Mouse (Mus musculus): ENCODE data around the gene Tubb4b. TPM values are rescaled to one million over a fixed set of nuclear protein-coding genes. Genes with fewer than 3 reads are reported as not detected.
A peak's percentile ranks its signal among the peaks of the same experiment; 100 is the strongest.

Gene Tubb4b
- polyA plus RNA-seq, 1 experiment = 359 TPM

- H3K36me3 ChIP-seq (ENCODE audit: control insufficient read depth, insufficient read depth) = no peaks in the 10 kb centered on the region
- H3K4me3 ChIP-seq = no peak overlapping the region
- no peak for TF ChIP-seq MAX (IDR thresholded peaks at IDR 0.05; ENCODE audit: low read depth)
- TF ChIP-seq CEBPB (IDR thresholded peaks at IDR 0.05; ENCODE audit: insufficient read depth, poor library complexity, severe bottlenecking) = no peak
- TF ChIP-seq MYOD1 (IDR thresholded peaks at IDR 0.05; ENCODE audit: control insufficient read depth in 1 of 3, insufficient read length in 2 of 3, low read depth in 2 of 3) = no peak
- TF ChIP-seq E2F4 (IDR thresholded peaks at IDR 0.05; ENCODE audit: insufficient read depth) = no peak
- no peak for TF ChIP-seq USF1 (IDR thresholded peaks at IDR 0.05; ENCODE audit: low read depth)
- no peak for TF ChIP-seq SRF (IDR thresholded peaks at IDR 0.05; ENCODE audit: control insufficient read depth, insufficient read length, low read depth)
- TF ChIP-seq REST (IDR thresholded peaks at IDR 0.05; ENCODE audit: insufficient read depth, insufficient read length) = no peak
- no peak for TF ChIP-seq POLR2A (IDR thresholded peaks at IDR 0.05; ENCODE audit: insufficient read length, low read depth)
- no peak for TF ChIP-seq TCF3 (IDR thresholded peaks at IDR 0.05; ENCODE audit: insufficient read length, low read depth)
- TF ChIP-seq MYOG (IDR thresholded peaks at IDR 0.05; ENCODE audit: control insufficient read depth in 1 of 3, insufficient read depth in 1 of 3, insufficient read length in 2 of 3, low read depth in 2 of 3) = no peak
- no peak for TF ChIP-seq POLR2AphosphoS2 (IDR thresholded peaks at IDR 0.05; ENCODE audit: insufficient read length, low read depth)
- no peak for TF ChIP-seq TCF12 (IDR thresholded peaks at IDR 0.05; ENCODE audit: insufficient read depth, poor library complexity, severe bottlenecking)
Measured at GRCm38 (mm10) chr2:25240723-25241437, 16.4 kb upstream of the Tubb4b start.

GRCm38 (mm10) chr2:25240310-25240709 is 15.8 kb upstream of the Tubb4b start:
- H3K36me3 ChIP-seq (ENCODE audit: control insufficient read depth, insufficient read depth) = no peaks in the 10 kb centered on the region
- no peak overlapping the region for H3ac ChIP-seq (ENCODE audit: control insufficient read depth, insufficient read length)
- H3K27me3 ChIP-seq (ENCODE audit: control insufficient read depth, insufficient read depth, insufficient read length) = peaks cover 33% of the 10 kb centered on the region
- H3K79me2 ChIP-seq (ENCODE audit: control insufficient read depth, insufficient read depth) = no peaks in the 10 kb centered on the region
- no peak overlapping the region for H3K4me3 ChIP-seq
- TF ChIP-seq MAX (IDR thresholded peaks at IDR 0.05; ENCODE audit: low read depth) (no peak), TCF3 (IDR thresholded peaks at IDR 0.05; ENCODE audit: insufficient read length, low read depth) (no peak), E2F4 (IDR thresholded peaks at IDR 0.05; ENCODE audit: insufficient read depth) (no peak)
- H3K4me2 ChIP-seq (ENCODE audit: low read depth) = peak overlapping the region; percentile 65

More at GRCm38 (mm10) chr2:25240723-25241437, 16.4 kb upstream of the Tubb4b start:
- no peaks in the 10 kb centered on the region for H3K79me2 ChIP-seq (ENCODE audit: control insufficient read depth, insufficient read depth)
- H3ac ChIP-seq (ENCODE audit: control insufficient read depth, insufficient read length) = no peak overlapping the region
- peak overlapping the region; percentile 65 for H3K4me2 ChIP-seq (ENCODE audit: low read depth)
- H3K27me3 ChIP-seq (ENCODE audit: control insufficient read depth, insufficient read depth, insufficient read length) = peaks cover 27% of the 10 kb centered on the region

GRCm38 (mm10) chr2:25239766-25240165 is 15.3 kb upstream of the Tubb4b start:
- TF ChIP-seq MYOG (IDR thresholded peaks at IDR 0.05; ENCODE audit: control insufficient read depth in 1 of 3, insufficient read depth in 1 of 3, insufficient read length in 2 of 3, low read depth in 2 of 3) = no peak
- TF ChIP-seq E2F4 (IDR thresholded peaks at IDR 0.05; ENCODE audit: insufficient read depth) = no peak
- no peak for TF ChIP-seq TCF12 (IDR thresholded peaks at IDR 0.05; ENCODE audit: insufficient read depth, poor library complexity, severe bottlenecking)
- no peak for TF ChIP-seq MAX (IDR thresholded peaks at IDR 0.05; ENCODE audit: low read depth)
- TF ChIP-seq USF1 (IDR thresholded peaks at IDR 0.05; ENCODE audit: low read depth) = no peak
- no peak for TF ChIP-seq SRF (IDR thresholded peaks at IDR 0.05; ENCODE audit: control insufficient read depth, insufficient read length, low read depth)
- no peaks in the 10 kb centered on the region for H3K79me2 ChIP-seq (ENCODE audit: control insufficient read depth, insufficient read depth)
- H3K4me2 ChIP-seq (ENCODE audit: low read depth) = no peak overlapping the region
- H3K27me3 ChIP-seq (ENCODE audit: control insufficient read depth, insufficient read depth, insufficient read length) = peaks cover 37% of the 10 kb centered on the region
- H3K36me3 ChIP-seq (ENCODE audit: control insufficient read depth, insufficient read depth) = no peaks in the 10 kb centered on the region
- no peak overlapping the region for H3K4me3 ChIP-seq
- H3ac ChIP-seq (ENCODE audit: control insufficient read depth, insufficient read length) = no peak overlapping the region

- Histone ChIP-seq H3K4me3 (no peak overlapping the region), H3K4me2 (ENCODE audit: low read depth) (no peak overlapping the region), H3ac (ENCODE audit: control insufficient read depth, insufficient read length) (no peak overlapping the region), H3K79me2 (ENCODE audit: control insufficient read depth, insufficient read depth) (no peaks in the 10 kb centered on the region), H3K27me3 (ENCODE audit: control insufficient read depth, insufficient read depth, insufficient read length) (peaks cover 54% of the 10 kb centered on the region), H3K36me3 (ENCODE audit: control insufficient read depth, insufficient read depth) (no peaks in the 10 kb centered on the region)
- TF ChIP-seq MAX (IDR thresholded peaks at IDR 0.05; ENCODE audit: low read depth) (no peak), E2F4 (IDR thresholded peaks at IDR 0.05; ENCODE audit: insufficient read depth) (no peak), TCF3 (IDR thresholded peaks at IDR 0.05; ENCODE audit: insufficient read length, low read depth) (no peak), TCF12 (IDR thresholded peaks at IDR 0.05; ENCODE audit: insufficient read depth, poor library complexity, severe bottlenecking) (no peak), CEBPB (IDR thresholded peaks at IDR 0.05; ENCODE audit: insufficient read depth, poor library complexity, severe bottlenecking) (no peak), SRF (IDR thresholded peaks at IDR 0.05; ENCODE audit: control insufficient read depth, insufficient read length, low read depth) (no peak), REST (IDR thresholded peaks at IDR 0.05; ENCODE audit: insufficient read depth, insufficient read length) (no peak), MYOD1 (IDR thresholded peaks at IDR 0.05; ENCODE audit: control insufficient read depth in 1 of 3, insufficient read length in 2 of 3, low read depth in 2 of 3) (no peak), POLR2AphosphoS2 (IDR thresholded peaks at IDR 0.05; ENCODE audit: insufficient read length, low read depth) (no peak), MYOG (IDR thresholded peaks at IDR 0.05; ENCODE audit: control insufficient read depth in 1 of 3, insufficient read depth in 1 of 3, insufficient read length in 2 of 3, low read depth in 2 of 3) (no peak), USF1 (IDR thresholded peaks at IDR 0.05; ENCODE audit: low read depth) (no peak), POLR2A (IDR thresholded peaks at IDR 0.05; ENCODE audit: insufficient read length, low read depth) (no peak)
Measured at GRCm38 (mm10) chr2:25238106-25238505, 13.6 kb upstream of the Tubb4b start.

- H3K4me3 ChIP-seq = no peak overlapping the region
- H3K36me3 ChIP-seq (ENCODE audit: control insufficient read depth, insufficient read depth) = no peaks in the 10 kb centered on the region
- no peaks in the 10 kb centered on the region for H3K79me2 ChIP-seq (ENCODE audit: control insufficient read depth, insufficient read depth)
- no peak overlapping the region for H3K4me2 ChIP-seq (ENCODE audit: low read depth)
- H3K27me3 ChIP-seq (ENCODE audit: control insufficient read depth, insufficient read depth, insufficient read length) = peaks cover 55% of the 10 kb centered on the region
- TF ChIP-seq MYOG (IDR thresholded peaks at IDR 0.05; ENCODE audit: control insufficient read depth in 1 of 3, insufficient read depth in 1 of 3, insufficient read length in 2 of 3, low read depth in 2 of 3) = no peak
- no peak for TF ChIP-seq REST (IDR thresholded peaks at IDR 0.05; ENCODE audit: insufficient read depth, insufficient read length)
- no peak for TF ChIP-seq CEBPB (IDR thresholded peaks at IDR 0.05; ENCODE audit: insufficient read depth, poor library complexity, severe bottlenecking)
- no peak for TF ChIP-seq TCF3 (IDR thresholded peaks at IDR 0.05; ENCODE audit: insufficient read length, low read depth)
- TF ChIP-seq USF1 (IDR thresholded peaks at IDR 0.05; ENCODE audit: low read depth) = no peak
- no peak for TF ChIP-seq E2F4 (IDR thresholded peaks at IDR 0.05; ENCODE audit: insufficient read depth)
- TF ChIP-seq POLR2A (IDR thresholded peaks at IDR 0.05; ENCODE audit: insufficient read length, low read depth) = no peak
- no peak for TF ChIP-seq MAX (IDR thresholded peaks at IDR 0.05; ENCODE audit: low read depth)
- no peak for TF ChIP-seq TCF12 (IDR thresholded peaks at IDR 0.05; ENCODE audit: insufficient read depth, poor library complexity, severe bottlenecking)
- no peak for TF ChIP-seq POLR2AphosphoS2 (IDR thresholded peaks at IDR 0.05; ENCODE audit: insufficient read length, low read depth)
- TF ChIP-seq SRF (IDR thresholded peaks at IDR 0.05; ENCODE audit: control insufficient read depth, insufficient read length, low read depth) = no peak
- TF ChIP-seq MYOD1 (IDR thresholded peaks at IDR 0.05; ENCODE audit: control insufficient read depth in 1 of 3, insufficient read length in 2 of 3, low read depth in 2 of 3) = no peak
- no peak overlapping the region for H3ac ChIP-seq (ENCODE audit: control insufficient read depth, insufficient read length)
Measured at GRCm38 (mm10) chr2:25237522-25237921, 13.0 kb upstream of the Tubb4b start.

Data from myocyte (in vitro differentiated cells).